Mouse (Mus musculus) forebrain, embryonic 14.5 days (tissue): ENCODE measurements around the gene Gm4881. TPM values are rescaled to one million over a fixed set of nuclear protein-coding genes. Genes with fewer than 3 reads are reported as not detected.

Source experiments
- ATAC-seq: fragments of 200-750 bp; cut with Nextera tagmentation; 2 replicates; pipeline ENCODE4 v1.8.0; 2017; ENCODE audit warnings: mild to moderate bottlenecking, moderate library complexity
- DNase-seq: peaks from one replicate; pipeline ENCODE4 v3.0.0-alpha.2; 2015; ENCODE audit warnings: low spot score
- H3K27ac ChIP-seq: fragments of 300-500 bp; sonication (generic); 2 replicates; pipeline ENCODE4 v1.5.1; 2014; ENCODE audit warnings: low read depth, mild to moderate bottlenecking, control low read depth, low read length, moderate library complexity
- H3K27me3 ChIP-seq: fragments of 300-500 bp; sonication (generic); replicated peaks from 2 replicates; pipeline ENCODE4 v1.6.1; 2014; ENCODE audit warnings: low read length, control low read depth, mixed read lengths; ENCODE audit not compliant: control insufficient read depth, insufficient read depth
- H3K36me3 ChIP-seq: fragments of 300-500 bp; sonication (generic); 2 replicates; pipeline ENCODE4 v1.6.1; 2014; ENCODE audit warnings: low read length, control low read depth; ENCODE audit not compliant: control insufficient read depth, insufficient read depth
- H3K4me1 ChIP-seq: fragments of 300-500 bp; sonication (generic); 2 replicates; pipeline ENCODE4 v1.6.1; 2014; ENCODE audit warnings: antibody characterized with exemption, low read length, control low read depth; ENCODE audit not compliant: control insufficient read depth, insufficient read depth
- H3K4me2 ChIP-seq: fragments of 300-500 bp; sonication (generic); 2 replicates; pipeline ENCODE4 v1.6.1; 2014; ENCODE audit warnings: mild to moderate bottlenecking, control low read depth, low read length
- H3K4me3 ChIP-seq: fragments of 300-500 bp; sonication (generic); 2 replicates; pipeline ENCODE4 v1.5.1; 2014; ENCODE audit warnings: low read depth, low read length, control low read depth
- H3K9ac ChIP-seq: fragments of 300-500 bp; sonication (generic); 2 replicates; pipeline ENCODE4 v1.6.1; 2014; ENCODE audit warnings: mild to moderate bottlenecking, low read length, control low read depth, moderate library complexity
- H3K9me3 ChIP-seq: fragments of 300-500 bp; sonication (generic); replicated peaks from 2 replicates; pipeline ENCODE4 v1.6.1; 2016; ENCODE audit warnings: low read length, control low read depth, mixed read lengths; ENCODE audit not compliant: control insufficient read depth
- WGBS: fragments of 180-500 bp; shearing (Covaris S2); extraction: QIAGEN DNeasy Blood & Tissue Kit; methylation state at CpG from one replicate; pipeline ENCODE4 v1.1.7; 2014; 5-methylcytosine and 5-hydroxymethylcytosine counted together
- polyA plus RNA-seq: library from polyadenylated mRNA; unstranded; fragments of >200 nt; fragmentation: Nextera tagmentation; extraction: Ambion mirVana; gene quantifications from 2 replicates; pipeline ENCODE4 v1.2.1, GENCODE M21; 2014

The Gm4881 gene
- polyA plus RNA-seq, 1 experiment from 2014 or later, result 0.70 TPM

DNA sequence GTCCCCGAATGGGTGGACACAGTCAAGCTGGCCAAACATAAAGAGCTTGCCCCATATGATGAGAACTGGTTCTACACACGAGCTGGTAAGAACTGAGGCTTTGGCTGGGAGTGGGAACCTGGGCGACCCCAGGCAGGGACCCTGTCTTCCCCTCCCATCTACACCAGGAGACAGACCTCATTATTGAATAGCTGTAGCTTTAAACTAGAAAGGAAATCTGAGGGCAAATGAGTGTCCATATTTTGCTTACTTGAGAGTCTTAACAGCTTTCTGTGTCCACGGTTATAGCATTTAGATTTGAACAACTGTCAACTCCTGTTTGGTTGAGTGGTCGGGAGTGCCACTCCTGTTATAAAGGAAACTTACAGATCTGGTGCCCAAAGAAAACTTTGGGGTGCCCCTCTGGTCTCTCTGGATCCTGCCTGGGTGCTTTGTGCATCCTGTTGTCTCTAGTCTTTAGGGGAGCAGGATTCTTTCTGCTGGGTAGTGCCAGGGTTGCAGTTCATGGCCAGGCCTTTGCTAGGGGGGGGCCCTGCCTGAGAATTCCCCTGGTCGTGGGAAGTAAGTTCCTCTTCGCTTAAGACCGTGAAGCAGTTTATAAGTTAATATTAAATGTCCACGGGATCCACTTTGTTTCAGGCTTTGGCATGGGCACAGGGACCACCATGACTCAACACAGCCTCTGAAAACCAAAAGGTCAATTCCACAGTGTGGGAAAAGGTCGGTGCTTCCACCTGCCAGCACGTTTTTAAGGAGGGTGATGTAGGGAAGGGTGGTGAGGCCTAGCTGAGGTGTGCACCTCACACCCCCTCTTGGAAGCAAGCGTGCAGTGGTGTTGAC is 58.6 kb downstream of the Gm4881 start:
- Histone ChIP-seq H3K36me3 (peaks cover 49% of the 10 kb centered on the region), H3K9me3 (no peaks in the 10 kb centered on the region), H3K27me3 (no peaks in the 10 kb centered on the region), H3K4me3 (peak overlapping the region; percentile 100), H3K4me2 (peak overlapping the region; percentile 87), H3K4me1 (peaks cover 12% of the 10 kb centered on the region; the same call in 1 of the 2 replicates), H3K27ac (no peak overlapping the region), H3K9ac (peak overlapping the region; percentile 100)
- ATAC-seq (no peak), DNase-seq (no peak)
- 45% methylated on average over 12 of the region's 12 CpGs for WGBS

DNA sequence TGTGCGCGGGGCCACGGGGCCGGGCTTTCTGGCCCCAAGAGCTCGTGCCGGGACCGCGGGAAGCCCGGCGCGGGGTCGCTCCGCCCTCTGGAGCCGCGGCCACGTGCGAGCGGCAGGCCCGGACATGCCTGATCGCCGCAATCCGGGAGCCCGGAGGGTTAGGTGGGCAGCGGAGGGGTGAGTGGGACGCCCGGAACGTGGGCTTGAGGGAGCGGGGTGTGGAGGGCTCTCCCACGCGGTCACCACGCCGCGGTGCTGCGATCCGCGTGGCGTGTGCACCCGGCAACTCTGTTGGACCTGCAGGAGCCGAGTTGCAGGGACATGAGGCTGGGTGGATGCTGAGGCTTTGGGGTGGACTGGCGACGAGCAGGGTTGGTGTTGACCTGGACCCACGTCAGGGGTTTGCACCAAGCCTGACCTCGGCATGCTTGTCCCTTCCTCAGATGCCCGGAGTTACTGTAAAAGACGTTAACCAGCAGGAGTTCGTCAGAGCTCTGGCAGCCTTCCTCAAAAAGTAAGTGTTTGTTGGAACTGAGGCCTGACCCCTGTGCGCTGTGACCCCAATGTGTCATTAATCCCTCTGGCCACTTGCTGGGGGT is 59.5 kb downstream of the Gm4881 start:
- Histone ChIP-seq H3K9ac (peak overlapping the region; percentile 100), H3K4me3 (peak overlapping the region; percentile 100), H3K4me1 (peaks cover 12% of the 10 kb centered on the region; the same call in 1 of the 2 replicates), H3K27ac (peak overlapping the region; percentile 92), H3K4me2 (peak overlapping the region; percentile 87), H3K27me3 (no peaks in the 10 kb centered on the region), H3K9me3 (no peaks in the 10 kb centered on the region), H3K36me3 (peaks cover 41% of the 10 kb centered on the region)
- WGBS, result under 1% methylated on average over 43 of the region's 47 CpGs
- DNase-seq (peak; percentile 20), ATAC-seq (no peak)

DNA sequence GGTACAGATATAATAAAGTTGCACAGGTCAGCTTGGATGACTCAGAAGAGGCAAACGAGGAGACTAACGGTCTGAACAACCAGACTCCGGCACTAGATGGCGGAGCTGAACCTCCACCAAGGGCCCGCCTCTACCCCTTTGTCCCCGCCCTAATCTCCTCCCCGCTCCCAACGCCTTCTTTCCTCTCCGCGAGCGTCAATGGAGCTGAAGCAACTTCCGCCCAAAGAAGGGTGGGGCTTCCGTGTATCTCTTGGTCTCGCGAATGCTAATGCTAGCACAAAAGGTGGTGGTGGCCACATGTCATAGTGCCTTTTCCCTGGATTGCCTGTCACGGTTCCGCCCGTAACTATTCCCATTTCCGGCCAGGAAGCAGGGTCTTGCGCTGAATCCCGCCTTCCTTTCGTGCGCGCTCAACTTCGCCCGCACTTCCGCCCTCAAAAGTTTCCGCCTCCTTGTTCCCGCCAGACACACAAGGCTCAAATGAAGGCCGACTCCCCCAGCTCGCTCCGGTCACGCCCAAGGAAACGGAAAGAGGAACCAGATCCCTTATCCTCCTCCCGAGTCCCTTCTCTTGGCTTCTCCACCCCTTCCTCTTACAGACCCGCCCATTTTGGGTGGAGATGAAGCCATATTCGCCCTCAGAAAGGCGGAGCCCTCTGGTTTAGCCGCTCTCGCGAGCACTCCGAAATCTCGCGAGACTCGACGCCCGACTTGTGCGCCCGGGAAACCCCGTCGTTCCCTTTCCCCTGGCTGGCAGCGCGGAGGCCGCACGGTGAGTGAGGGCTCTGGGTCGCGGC is 60.2 kb downstream of the Gm4881 start, which contains the start of gene Rps19:
Gene Rps19, plus strand, starts transcription at position 476 of the 797 bp plus-strand sequence.
- H3K9me3 ChIP-seq, result no peaks in the 10 kb centered on the region
- H3K4me3 ChIP-seq, result peak within 1 kb of the TSS; percentile 100
- WGBS, result under 1% methylated on average over 57 of the region's 57 CpGs
- peak within 1 kb of the TSS; percentile 87 for H3K4me2 ChIP-seq
- H3K9ac ChIP-seq, result peak within 1 kb of the TSS; percentile 100
- H3K27me3 ChIP-seq, result no peaks in the 10 kb centered on the region
- peaks cover 12% of the 10 kb centered on the region; the same call in 1 of the 2 replicates for H3K4me1 ChIP-seq
- H3K27ac ChIP-seq, result peak within 1 kb of the TSS; percentile 92
- H3K36me3 ChIP-seq, result peaks cover 34% of the 10 kb centered on the region
- ATAC-seq (peak; percentile 93), DNase-seq (peak; percentile 100)

DNA sequence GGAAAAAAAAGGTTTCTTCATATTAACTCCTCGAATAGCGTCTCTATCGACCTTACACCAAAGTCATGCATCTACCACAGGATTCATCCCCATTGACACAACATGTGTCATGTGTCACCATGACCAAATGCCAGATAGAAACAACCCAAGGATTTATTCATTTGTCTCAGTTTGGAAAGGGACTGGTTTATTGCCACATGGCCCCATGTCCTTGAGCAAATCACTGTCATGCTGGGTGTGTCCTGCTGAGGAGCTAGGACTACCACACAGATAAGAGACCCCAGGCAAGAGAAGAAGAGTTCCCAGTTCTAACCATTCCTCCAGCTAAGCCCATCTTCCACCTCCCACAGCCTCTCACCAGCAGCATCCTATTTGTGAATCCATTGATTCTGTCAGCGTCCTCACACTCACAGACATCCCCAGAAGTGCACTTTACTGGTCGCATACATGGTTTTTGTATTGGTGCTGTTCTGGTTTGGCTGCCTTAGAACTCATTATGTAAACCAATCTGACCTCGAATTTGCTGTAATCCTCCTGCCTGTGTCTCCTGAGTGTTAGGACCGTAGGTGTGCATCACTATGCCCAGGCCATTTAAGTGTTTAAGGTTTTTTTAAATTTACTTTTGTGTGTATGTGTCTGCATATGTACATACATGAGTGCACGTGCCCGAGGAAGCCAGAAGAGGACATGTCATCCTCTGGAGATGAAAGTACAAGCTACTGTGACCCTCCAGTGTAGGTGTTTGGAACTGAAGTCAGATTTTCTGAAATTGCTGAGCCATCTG is 61.7 kb downstream of the Gm4881 start:
- no peak for DNase-seq

DNA sequence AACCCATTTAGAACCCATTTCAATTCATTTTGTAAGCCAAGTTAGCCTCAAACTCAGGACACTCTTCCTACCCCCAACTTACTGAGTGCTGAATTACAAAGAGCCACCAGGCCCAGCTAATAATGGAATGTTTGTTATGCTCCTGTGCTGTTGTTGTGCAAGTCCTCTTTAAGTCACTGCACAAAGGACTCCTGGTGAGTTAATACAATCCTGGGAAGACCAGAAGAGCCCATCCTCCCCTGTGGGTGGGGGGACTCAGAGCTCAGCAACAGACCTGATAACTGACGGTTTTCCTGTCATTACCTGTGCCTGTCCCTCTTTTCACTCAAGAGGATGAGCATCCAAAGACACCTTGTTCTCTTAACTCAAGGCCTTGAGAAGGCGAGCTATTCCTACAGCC is 64.7 kb downstream of the Gm4881 start:
- ATAC-seq, result no peak
- no peaks in the 10 kb centered on the region for H3K36me3 ChIP-seq
- H3K4me2 ChIP-seq, result no peak overlapping the region
- no peak overlapping the region for H3K4me3 ChIP-seq
- no peak overlapping the region for H3K27ac ChIP-seq
- no peaks in the 10 kb centered on the region for H3K4me1 ChIP-seq
- no peak for DNase-seq
- H3K9ac ChIP-seq, result no peak overlapping the region
- 4% methylated on average over 2 of the region's 2 CpGs for WGBS
- no peaks in the 10 kb centered on the region for H3K27me3 ChIP-seq
- H3K9me3 ChIP-seq, result no peaks in the 10 kb centered on the region

More for the DNA sequence above, 61.7 kb downstream of the Gm4881 start:
- no peak overlapping the region for H3K4me2 ChIP-seq
- H3K9me3 ChIP-seq, result no peaks in the 10 kb centered on the region
- H3K4me1 ChIP-seq, result peaks cover 12% of the 10 kb centered on the region; the same call in 1 of the 2 replicates
- H3K27me3 ChIP-seq, result no peaks in the 10 kb centered on the region
- H3K27ac ChIP-seq, result no peak overlapping the region
- no peak overlapping the region for H3K4me3 ChIP-seq
- no peak overlapping the region for H3K9ac ChIP-seq
- peaks cover 19% of the 10 kb centered on the region for H3K36me3 ChIP-seq
- ATAC-seq, result no peak
- WGBS, result 94% methylated on average over 9 of the region's 9 CpGs

DNA sequence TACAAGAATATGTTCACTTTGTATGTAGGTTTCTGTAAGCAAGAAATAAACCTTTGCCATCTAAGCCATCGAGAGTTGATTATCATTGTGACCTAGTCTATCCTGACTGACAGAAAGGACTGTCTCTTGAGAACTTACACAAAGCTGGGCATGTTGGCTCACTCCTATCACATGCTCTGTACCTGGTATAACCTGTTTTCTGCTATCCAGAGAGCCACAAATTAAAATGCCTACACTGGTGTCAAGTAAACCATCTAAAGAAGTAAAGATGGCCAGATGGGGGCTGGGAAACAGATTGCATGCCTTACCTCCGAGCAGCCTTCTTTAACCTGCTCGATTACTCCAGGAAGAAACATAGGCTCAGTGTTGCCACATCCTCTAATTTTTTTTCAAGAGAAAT is 66.7 kb downstream of the Gm4881 start:
- no peaks in the 10 kb centered on the region for H3K36me3 ChIP-seq
- 85% methylated on average over 3 of the region's 3 CpGs for WGBS
- no peak for ATAC-seq
- no peak overlapping the region for H3K9ac ChIP-seq
- H3K9me3 ChIP-seq, result no peaks in the 10 kb centered on the region
- no peak overlapping the region for H3K4me3 ChIP-seq
- DNase-seq, result no peak
- no peaks in the 10 kb centered on the region for H3K4me1 ChIP-seq
- H3K27ac ChIP-seq, result no peak overlapping the region
- H3K27me3 ChIP-seq, result no peaks in the 10 kb centered on the region
- no peak overlapping the region for H3K4me2 ChIP-seq
